Mouse (Mus musculus) heart, postnatal 0 days (tissue): ENCODE data around the gene Ice2.

Source experiments
- CTCF ChIP-seq: IDR thresholded peaks from 2 replicates; pipeline ENCODE4 v1.5.1; 2016; ENCODE audit warnings: antibody characterized with exemption, control low read depth, low read depth
- EP300 ChIP-seq: IDR thresholded peaks from 2 replicates; pipeline ENCODE4 v1.6.1; 2016; ENCODE audit warnings: antibody characterized with exemption, low read depth

GRCm38 (mm10) chr9:69372871-69373270 is 24.8 kb upstream of the Ice2 start:
- TF ChIP-seq CTCF = no peak
- no peak for TF ChIP-seq EP300
